Mouse (Mus musculus): Measurements from ENCODE around the gene Treml1.

Treml1 gene

GRCm38 (mm10) chr17:48409380-48410298, 49.9 kb downstream of the Treml1 start, which contains the start of the genes Nfya and Oard1:
Gene Nfya, minus strand, starts transcription at chr17:48409906.
Gene Oard1, plus strand, starts transcription at chr17:48410014.
- DNase-seq (ENCODE audit: low read depth) = peak; percentile 100

- no peak for DNase-seq (ENCODE audit: low read depth)
Measured at GRCm38 (mm10) chr17:48410299-48410785, 50.6 kb downstream of the Treml1 start.

GRCm38 (mm10) chr17:48411241-48411640, 51.5 kb downstream of the Treml1 start:
- peak; percentile 66 for DNase-seq (ENCODE audit: low read depth)

- no peak for DNase-seq (ENCODE audit: low read depth)
Measured at GRCm38 (mm10) chr17:48416011-48416410, 56.3 kb downstream of the Treml1 start.
